Mouse (Mus musculus) heart, adult 2 months (tissue): ENCODE measurements around the gene Trip13.

Experiments
- EP300 ChIP-seq: fragments of 200-500 bp; IDR thresholded peaks from 2 replicates; pipeline ENCODE4 v1.6.1; 2011; ENCODE audit warnings: low read depth, low read length, control low read depth; ENCODE audit not compliant: insufficient read depth
- POLR2A ChIP-seq: fragments of 200-500 bp; IDR thresholded peaks from 2 replicates; pipeline ENCODE4 v1.6.1; 2011; ENCODE audit warnings: mild to moderate bottlenecking, low read depth, low read length, control low read depth; ENCODE audit not compliant: insufficient read depth

- 0 out of 2 replicates have a peak, but pooled peaks have one; percentile 22 for TF ChIP-seq EP300
- no peak for TF ChIP-seq POLR2A
These were observed 23.6 kb upstream of the Trip13 start for GRCm38 (mm10) chr13:73961177-73961576.
